Mouse (Mus musculus) myocyte (in vitro differentiated cells): Measurements from ENCODE around the gene Pvr.

Experiments
- CEBPB ChIP-seq: IDR thresholded peaks from 2 replicates; pipeline ENCODE4 v1.6.1; 2011; ENCODE audit warnings: mild to moderate bottlenecking, moderate library complexity; ENCODE audit not compliant: poor library complexity, insufficient read depth, severe bottlenecking
- MYOG ChIP-seq, 3 experiments: IDR thresholded peaks; one replicate each; pipeline ENCODE4 v1.6.1; 2011; ENCODE audit warnings: control low read depth in 2 of 3, low read depth in 2 of 3, mild to moderate bottlenecking in 2 of 3; ENCODE audit not compliant: insufficient read length in 2 of 3, control insufficient read depth in 1 of 3, insufficient read depth in 1 of 3
- POLR2A ChIP-seq: IDR thresholded peaks from one replicate; pipeline ENCODE4 v1.6.1; 2011; ENCODE audit warnings: low read depth, mild to moderate bottlenecking, control low read depth, moderate library complexity; ENCODE audit not compliant: insufficient read length
- POLR2AphosphoS2 ChIP-seq: IDR thresholded peaks from one replicate; pipeline ENCODE4 v1.6.1; 2011; ENCODE audit warnings: low read depth, control low read depth; ENCODE audit not compliant: insufficient read length
- REST ChIP-seq: IDR thresholded peaks from one replicate; pipeline ENCODE4 v1.6.1; 2011; ENCODE audit warnings: mild to moderate bottlenecking, control low read depth, moderate library complexity; ENCODE audit not compliant: insufficient read depth, insufficient read length

- TF ChIP-seq POLR2A (peak; percentile 18), CEBPB (no peak), POLR2AphosphoS2 (peak; percentile 60), MYOG (IDR thresholded peaks at IDR 0.05; ENCODE audit: control insufficient read depth in 1 of 3, insufficient read depth in 1 of 3, insufficient read length in 2 of 3, low read depth in 2 of 3) (no peak), REST (no peak)
These were observed 6.4 kb downstream of the Pvr start for GRCm38 (mm10) chr7:19914558-19914957.
